Mouse (Mus musculus): ENCODE data around the gene Emid1. TPM values are rescaled to one million over a fixed set of nuclear protein-coding genes. Genes with fewer than 3 reads are reported as not detected.

Gene Emid1
- total RNA-seq (2023): 1 to 10 TPM; 1.2 to 2.1 TPM

DNA sequence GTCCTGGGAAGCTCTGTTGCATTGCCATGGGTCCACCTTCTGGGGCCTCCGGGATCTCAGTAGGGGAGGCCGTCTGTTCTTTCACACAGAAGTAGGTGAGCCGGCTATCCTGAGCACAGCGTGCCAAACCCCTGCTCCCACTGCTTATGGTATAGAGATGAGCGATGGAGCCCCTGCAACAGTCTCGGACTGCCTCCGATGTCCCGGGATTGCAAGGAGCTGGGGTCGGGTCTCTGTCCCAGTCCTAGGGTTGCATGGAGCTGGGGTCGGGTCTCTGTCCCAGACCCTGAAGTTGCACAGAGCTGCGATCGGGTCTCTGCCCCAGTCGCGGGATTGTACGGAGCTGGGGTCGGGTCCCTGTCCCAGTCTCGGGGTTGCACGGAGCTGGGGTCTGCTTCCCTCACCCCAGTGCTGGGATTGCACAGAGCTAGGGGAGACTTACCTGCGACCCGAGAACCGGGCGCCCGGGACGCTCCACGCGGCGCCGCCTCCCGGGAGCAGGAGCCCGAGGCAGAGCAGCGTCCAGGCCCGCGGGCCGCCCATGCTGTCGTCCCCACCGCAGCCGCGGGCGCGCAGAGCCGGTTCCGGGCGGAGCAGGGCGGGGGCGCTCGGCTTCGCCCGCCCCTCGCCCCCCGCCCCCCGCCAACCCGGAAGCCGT is at the start of gene Emid1:
Gene Emid1 (minus strand): TSS at position 578 of the 658 bp plus-strand sequence.

DNA sequence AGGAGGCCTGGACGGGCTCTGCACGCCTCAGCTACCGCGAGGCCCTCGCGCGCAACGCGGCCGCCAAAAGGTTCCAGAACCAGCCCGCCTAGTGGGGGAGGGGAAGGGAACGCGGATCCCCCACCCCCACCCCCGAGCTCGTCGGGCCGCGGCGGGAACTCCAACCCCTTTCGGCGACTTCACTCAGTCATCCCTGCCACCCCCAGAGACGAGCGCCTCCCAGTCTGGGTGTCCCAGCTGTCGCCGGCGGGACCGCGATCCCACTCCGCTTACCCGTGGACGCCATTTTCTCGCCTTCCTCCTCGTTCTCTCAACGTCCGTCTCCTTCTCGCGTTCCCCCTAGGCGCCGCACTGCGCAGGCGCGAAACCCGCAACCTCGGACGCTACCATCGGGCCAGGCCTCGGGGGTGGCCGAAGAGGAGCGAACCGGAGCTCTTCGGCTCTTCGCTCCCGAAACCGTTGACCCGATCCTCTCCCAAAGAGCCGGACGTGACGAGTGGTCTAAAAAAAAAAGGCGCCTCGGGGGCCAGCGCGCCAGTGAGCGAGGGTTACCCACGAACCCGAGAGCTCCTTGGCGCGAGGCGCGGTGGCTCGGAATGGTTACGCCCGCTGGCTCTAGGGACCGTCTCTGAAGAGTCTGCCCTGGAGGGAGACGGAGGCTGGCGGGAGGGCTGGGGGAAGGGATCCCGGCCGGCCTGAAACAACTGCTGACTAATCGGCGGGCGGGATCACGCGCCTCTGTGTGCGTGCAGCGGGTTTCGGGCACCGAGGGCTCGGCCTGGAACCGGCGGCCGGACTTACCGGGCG is 53.1 kb downstream of the Emid1 start, which contains the start of the genes Rhbdd3 and Ewsr1:
Gene Rhbdd3 (plus strand): TSS at position 191 of the 807 bp plus-strand sequence.
Gene Ewsr1 (minus strand): TSS at position 531 of the 807 bp plus-strand sequence.

DNA sequence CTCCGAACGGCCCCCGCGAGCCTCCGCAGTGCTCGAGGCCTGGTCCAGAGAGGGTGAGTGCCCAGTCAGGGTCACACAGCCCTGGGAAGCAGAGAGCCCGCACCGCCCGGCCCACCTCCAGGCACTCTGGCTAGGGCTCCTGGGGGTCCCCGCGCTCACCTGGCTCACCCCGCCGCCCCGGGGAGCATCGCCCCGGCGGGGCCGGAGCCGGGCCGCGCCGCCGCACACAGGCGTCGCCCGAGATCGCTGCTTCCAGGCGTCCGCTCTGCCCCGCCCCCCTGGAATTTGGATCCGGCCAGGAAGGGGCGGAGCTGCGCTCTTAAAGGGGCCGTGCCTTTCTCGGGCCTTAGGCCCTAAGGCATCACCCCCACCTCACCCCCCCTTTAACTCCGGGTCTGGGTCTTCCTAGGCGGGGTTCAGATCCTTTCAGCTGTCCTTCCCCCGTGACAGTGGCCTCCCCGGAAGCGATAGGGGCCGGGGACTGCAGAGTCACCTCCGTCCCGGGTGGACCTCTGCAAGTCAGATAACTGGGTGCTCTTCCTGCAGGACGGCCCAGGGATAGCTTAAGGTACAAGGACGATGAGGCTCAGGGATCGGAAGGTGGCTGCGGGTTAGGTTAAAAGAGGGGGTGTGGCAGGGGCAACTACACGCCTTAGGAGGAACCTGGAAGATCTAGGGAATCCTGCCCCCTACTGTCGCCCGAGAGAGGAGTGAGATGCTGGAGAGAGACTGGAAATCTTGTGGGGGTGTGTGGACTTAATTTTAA is 86.8 kb downstream of the Emid1 start, which contains the start of gene Gas2l1:
Gene Gas2l1 (minus strand): TSS at position 272 of the 766 bp plus-strand sequence.

DNA sequence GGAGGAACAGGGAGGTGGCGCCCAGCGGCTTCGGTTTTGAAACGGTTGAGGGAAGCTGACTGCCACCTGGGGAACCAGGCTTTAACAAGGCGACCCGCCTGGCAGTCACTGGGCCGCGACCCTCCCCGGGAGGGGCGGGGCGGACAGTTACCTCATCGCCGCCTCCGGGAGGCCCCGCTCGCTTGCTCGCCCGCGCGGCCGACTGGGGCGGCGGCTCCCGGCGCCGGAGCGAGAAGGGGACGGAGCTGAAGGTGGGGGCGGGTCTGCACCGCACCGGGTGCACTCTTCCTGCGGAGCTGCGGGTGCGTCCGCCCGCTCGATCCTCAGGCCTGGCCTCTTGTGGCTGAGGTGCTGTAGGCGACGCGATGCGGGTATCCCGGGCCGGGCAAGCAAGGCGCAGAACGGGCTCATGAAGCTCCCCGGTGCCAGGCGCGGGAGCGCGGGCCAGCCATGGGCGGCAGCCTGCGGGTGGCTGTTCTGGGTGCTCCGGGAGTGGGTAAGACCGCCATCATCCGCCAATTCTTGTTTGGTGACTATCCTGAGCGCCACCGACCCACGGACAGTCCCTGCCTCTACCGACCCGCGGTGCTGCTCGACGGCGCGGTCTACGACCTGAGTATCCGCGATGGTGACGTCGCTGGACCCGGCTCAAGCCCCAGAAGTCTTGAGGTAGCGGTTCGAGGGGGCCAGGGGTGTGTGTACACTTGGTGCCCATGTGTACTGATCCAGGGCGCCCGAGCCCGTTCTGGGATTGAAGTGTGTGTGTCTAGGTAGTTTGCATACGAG is 94.0 kb downstream of the Emid1 start, which contains the start of gene Rasl10a:
Gene Rasl10a (plus strand): TSS at position 273 of the 786 bp plus-strand sequence.

Other genes with a start within 250 kb of the Emid1 start
- gene Nefh, start 204.2 kb downstream of the Emid1 start, total RNA-seq (2023): under 1 TPM; 0.09 to 0.31 TPM
- 10 to 100 TPM; 42.7 to 60.1 TPM for gene Ap1b1, start 165.4 kb downstream of the Emid1 start, total RNA-seq (2023)
- under 1 TPM; 0.51 to 0.81 TPM for gene Rasl10a, start 94.1 kb downstream of the Emid1 start, total RNA-seq (2023)
- 1 to 10 TPM; 3.4 to 3.8 TPM for gene Gas2l1, start 86.9 kb downstream of the Emid1 start, total RNA-seq (2023)
- gene Rhbdd3, start 53.3 kb downstream of the Emid1 start, total RNA-seq (2023): 1 to 10 TPM; 7.1 to 7.8 TPM
- gene Ewsr1, start 53.0 kb downstream of the Emid1 start, total RNA-seq (2023): 100 to 1,000 TPM; 312 to 319 TPM
- 1 to 10 TPM; 5.2 to 6.7 TPM for gene Kremen1, start 109.3 kb upstream of the Emid1 start, total RNA-seq (2023)